Mouse (Mus musculus) gastrocnemius, adult 8-10 months (tissue): ENCODE measurements around the gene Ifitm3. TPM values are rescaled to one million over a fixed set of nuclear protein-coding genes. Genes with fewer than 3 reads are reported as not detected.
"Not testable (repeated sequence)": the region's sequence is repeated elsewhere in the genome, so short reads cannot be mapped to it uniquely, and the experiment has no call there.

Experiments
- DNase-seq, 2 experiments: peaks; one replicate each; pipeline ENCODE4 v3.0.0; 2022; ENCODE audit warnings: low spot score in 2 of 2
- total RNA-seq, 4 experiments: library from RNA; stranded (reverse); gene quantifications; 2 replicates each; pipeline ENCODE4 v1.2.4; 2022

Ifitm3 gene
- total RNA-seq, 4 experiments from 2014 or later: 20.8 to 38.8 (median 27.1) TPM

DNA sequence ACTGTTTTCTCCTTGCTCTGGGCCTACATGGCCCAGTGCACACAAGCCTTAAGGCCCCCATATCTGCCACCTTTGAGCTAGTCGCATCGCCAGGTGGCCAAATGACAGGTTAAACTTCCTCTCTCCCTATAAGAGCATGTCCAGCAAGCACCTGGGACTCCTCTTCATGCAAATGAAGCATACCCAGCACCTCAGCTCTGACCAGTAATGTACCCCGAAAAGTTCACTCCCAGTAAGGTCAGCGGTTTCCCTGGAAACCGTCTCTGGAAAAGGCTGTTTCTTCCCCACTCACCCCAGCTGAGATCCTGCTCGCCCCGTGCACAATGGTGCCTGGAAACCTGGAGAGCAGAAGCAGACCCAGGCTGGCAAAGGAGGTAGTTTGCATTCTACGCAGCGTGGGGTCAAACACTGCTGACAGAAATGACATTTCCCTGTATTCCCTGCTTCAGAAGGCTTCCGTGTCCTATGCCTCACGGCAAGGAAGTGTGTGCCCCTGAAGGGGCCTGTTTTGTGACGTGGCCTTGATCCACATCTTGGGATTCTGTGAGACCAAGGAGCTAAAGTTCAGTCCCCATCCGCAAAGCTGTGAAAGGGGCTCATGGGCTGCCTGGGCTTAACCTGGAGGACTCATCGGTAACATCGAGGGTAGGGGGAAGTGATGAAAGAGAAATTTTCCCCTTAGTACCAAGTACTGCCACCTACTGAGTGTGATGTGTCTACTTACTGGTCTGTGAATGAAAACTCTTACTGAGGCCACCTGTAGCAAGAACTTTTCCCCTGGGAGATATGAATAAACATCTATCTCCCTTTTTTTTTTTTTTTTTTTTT lies 9.5 kb downstream of the Ifitm3 start:
- no peak for DNase-seq

DNA sequence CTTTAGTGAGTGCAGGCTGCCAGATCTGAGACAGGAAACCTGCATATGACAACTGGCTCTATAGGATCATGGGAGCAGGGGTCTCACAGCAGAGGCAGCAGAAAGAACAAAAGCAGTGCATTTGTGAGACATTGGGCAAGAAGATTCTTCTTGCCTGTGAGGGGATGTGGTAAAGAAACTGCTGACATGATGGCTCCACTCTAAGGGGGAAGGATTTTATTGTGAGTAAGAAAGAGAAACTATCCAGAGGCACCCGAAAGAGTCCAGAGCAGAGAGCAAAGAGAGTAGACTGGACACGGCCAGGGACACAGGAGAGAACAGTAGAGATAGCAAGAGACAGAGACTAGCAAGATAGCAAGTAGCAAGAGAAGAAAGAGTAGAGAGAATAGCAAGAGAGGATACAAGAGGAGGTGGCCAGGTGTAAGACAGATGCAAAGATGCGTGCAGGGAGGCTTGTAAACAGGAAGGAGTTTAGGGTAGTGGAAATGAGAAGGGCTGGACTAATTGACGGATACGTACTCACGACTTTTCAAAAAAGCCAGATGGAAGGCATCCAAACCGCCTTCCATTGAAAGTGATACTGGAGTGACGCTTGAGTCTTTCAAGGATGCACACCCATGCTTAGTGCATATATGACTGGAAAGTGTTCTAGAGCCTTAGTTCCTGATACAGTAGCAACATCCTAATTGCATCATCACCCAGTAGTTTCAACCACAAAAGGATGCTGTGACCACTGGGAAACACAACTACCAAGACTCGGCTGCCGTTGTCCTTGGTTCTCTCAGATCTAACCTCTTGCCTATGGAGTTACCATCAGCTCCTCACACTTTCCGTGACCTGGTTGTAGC lies 11.5 kb downstream of the Ifitm3 start:
- no peak for DNase-seq

GRCm38 (mm10) chr7:140997817-140998216 lies 12.8 kb downstream of the Ifitm3 start:
- no peak for DNase-seq

- DNase-seq: no peak
Observed at GRCm38 (mm10) chr7:140991117-140991689, 19.4 kb downstream of the Ifitm3 start.

DNA sequence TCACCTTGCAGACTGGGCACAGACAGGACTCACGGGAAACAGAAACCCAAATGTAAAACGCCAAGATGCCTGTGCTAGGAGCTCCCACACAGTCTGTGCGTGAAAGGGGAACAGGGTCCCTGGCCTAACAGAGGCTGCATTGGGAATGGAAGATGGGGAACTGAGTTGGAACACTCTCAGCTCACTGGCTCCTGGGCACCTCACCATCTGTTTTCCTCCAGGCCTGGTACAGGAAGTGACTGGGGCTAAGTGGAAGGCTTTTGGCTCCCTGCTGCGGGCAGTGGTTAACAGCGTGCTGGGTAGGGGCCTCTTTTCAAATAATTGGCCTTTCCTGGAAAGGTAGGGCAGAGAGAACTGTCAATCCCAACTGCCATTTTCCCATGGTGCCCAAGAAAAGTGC lies 19.9 kb downstream of the Ifitm3 start:
- DNase-seq: no peak

DNA sequence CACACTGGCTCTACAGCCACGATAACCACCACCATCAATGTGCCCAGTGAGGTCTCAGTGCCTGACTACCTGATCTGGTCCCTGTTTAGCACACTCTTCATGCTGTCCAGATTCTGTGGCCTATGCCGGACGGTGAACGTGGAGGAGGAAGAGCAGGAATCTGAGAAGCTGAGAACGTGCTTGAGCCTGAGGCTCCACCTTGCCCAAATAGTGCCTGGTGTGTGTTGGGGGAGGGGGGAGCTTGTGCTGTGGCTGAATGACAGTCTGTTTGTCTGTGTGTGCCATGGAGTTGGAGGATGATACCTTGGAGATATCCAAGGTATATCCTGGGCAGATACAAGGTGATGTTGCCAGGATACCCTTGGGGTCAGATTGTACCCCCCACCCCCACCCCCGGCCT lies 20.4 kb downstream of the Ifitm3 start:
- no peak for DNase-seq

GRCm38 (mm10) chr7:140989022-140989421 lies 21.5 kb downstream of the Ifitm3 start:
- no peak for DNase-seq

DNA sequence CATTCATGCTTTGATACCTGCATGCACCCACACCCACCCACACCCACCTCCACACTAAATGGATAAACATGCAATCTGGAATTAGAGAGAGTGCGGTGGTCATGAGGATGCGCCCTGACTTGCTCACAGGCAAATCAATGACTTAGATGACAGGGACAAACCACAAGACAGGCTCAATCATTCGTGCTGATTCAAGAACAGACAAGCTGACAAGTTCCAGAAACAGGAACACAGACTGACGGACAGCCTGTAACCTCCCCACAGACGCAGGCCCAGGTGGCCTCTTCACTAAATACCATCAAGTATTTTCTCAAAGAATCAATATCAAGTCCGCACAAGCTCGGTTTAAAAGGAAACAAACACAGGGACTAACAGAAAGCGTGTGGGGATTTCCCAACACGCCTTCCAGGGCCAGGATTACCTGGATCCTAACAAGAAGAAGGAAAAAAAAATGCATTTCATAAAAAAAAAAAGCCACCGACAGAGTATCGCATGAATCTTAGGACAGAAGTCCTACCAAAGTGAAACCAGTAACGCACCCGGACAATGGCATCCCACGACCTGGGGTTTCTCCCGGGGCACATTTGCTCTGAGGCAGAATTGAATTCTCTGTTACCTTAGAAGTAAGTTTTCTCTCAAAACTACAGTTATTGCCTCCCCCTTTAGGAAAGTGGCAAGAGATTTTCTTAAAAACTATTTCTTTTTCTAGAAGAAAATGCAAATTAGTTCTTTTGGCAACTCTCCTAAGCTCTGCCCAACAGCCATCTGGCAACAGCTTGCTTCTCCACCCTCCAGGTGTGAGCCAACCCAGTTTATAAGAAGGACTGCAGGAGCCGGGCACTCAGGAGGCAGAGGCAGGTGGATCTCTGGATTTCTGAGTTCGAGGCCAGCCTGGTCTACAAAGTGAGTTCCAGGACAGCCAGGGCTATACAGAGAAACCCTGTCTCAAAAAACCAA lies 23.1 kb downstream of the Ifitm3 start:
- no peak for DNase-seq

DNA sequence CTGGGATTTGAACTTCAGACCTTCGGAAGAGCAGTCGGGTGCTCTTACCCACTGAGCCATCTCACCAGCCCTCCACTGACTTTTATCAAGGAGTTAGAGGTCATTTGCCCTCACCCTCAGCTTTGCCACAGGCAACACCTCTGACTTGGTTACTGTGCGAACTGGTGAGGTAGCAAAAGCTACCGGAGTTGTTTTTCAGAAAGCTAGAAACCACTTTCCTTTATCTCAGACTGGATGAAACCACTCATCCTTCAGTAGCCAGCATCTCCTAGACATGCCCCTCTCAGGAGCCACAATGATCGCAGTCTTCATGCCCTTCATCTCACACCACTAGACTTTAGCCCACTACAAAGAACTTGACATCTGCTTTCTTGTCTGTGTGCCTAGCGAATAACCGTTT lies 27.6 kb downstream of the Ifitm3 start:
- no peak for DNase-seq

DNA sequence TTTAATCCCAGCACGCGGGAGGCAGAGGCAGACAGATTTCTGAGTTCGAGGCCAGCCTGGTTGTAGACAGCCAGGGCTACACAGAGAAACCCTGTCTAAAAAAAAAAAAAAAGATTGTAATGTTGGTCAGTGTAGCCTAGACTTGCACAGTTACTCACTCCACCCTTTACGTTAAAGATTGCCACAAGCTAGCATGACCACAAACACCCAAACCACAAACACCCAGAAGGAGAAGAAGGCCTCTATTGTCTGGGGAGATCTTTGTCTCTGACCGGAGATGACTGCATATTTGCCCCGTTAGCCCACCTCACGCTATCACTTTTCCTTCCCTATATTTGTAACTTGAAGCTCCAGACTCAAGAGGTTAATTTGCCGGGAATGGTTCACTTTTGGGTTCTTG lies 28.9 kb downstream of the Ifitm3 start:
- no peak for DNase-seq

DNA sequence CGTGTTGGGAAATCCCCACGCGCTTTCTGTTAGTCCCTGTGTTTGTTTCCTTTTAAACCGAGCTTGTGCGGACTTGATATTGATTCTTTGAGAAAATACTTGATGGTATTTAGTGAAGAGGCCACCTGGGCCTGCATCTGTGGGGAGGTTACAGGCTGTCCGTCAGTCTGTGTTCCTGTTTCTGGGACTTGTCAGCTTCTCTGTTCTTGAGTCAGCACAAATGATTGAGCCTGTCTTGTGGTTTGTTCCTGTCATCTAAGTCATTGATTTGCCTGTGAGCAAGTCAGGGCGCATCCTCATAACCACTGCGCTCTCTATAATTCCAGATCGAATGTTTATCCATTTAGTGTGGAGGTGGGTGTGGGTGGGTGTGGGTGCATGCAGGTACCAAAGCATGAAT lies 33.9 kb downstream of the Ifitm3 start:
- not testable (repeated sequence) for DNase-seq

GRCm38 (mm10) chr7:140975465-140975864 lies 35.1 kb downstream of the Ifitm3 start:
- no peak for DNase-seq

- no peak for DNase-seq
Observed at GRCm38 (mm10) chr7:140974940-140975339, 35.6 kb downstream of the Ifitm3 start.

- DNase-seq: no peak
Observed at GRCm38 (mm10) chr7:140973396-140974165, 37.0 kb downstream of the Ifitm3 start.

GRCm38 (mm10) chr7:140971479-140972171 lies 38.9 kb downstream of the Ifitm3 start:
- DNase-seq: no peak

DNA sequence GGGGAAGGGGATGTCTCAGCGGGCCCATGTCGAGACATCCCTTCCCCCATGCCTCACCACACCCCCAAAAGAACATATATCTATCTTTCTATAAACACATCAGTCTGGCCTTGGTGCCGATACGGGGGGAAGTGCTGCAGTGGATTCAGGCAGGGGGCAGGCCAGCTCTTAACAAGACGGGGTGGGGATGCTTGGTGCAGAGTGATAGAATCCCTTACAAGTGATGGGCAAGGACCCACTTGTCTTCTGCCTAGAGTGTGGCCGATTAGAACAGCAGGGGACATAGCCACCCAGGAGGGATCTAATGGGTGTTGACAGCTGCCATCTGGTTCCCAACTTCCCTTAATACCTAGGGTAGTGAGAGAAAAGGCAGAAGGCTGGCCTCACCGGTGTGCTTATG lies 39.6 kb downstream of the Ifitm3 start:
- DNase-seq: no peak

DNA sequence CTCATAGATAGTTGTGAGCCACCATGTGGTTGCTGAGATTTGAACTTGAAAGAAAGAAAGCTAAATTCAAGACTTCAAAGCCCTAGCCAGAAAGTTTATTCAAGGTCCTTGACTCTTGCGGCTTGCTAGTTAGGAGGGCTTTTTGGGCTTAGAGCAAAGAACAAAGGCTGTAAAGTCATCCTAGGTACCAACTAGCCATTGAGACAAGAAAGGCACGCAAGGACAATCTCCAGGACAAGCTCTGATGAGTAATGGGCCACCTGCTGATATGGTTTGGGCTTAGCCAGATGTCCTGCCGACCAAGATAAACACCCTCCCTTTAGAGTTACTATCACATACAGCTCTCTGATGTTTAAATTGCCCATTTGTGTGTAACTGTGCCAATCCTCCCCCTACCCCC lies 41.9 kb downstream of the Ifitm3 start:
- DNase-seq: not testable (repeated sequence)

GRCm38 (mm10) chr7:140967862-140968591 lies 42.5 kb downstream of the Ifitm3 start:
- no peak for DNase-seq

GRCm38 (mm10) chr7:140966921-140967320 lies 43.6 kb downstream of the Ifitm3 start, which contains the start of gene Ifitm1:
Gene Ifitm1 (plus strand): TSS chr7:140967221.
- no peak for DNase-seq
